Mouse (Mus musculus): ENCODE measurements around the gene Gm38392. TPM values are rescaled to one million over a fixed set of nuclear protein-coding genes. Genes with fewer than 3 reads are reported as not detected.

Gm38392 gene
- polyA plus RNA-seq (2012) = not detected in 2 replicates

DNA sequence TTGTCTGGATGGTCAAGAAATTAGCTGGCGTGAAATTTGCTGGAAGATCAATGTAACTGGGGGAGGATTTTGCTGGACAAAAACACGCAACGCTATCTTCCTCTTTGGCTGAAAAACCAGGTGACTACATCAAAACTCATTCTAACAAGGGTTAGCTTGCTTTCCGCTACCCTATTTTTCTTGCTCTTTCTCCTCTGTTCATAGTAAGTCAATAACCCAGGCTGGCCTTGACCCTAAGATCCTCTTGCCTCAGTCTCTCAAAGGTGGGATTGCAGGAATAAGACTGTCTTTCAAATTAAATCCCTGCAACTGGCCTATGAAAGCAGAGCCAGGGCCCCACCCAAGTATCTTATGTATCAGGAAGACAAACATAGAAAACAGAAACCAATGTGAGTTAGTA is at the start of gene Gm38392:
Gene Gm38392 (minus strand): TSS at position 101 of the 400 bp plus-strand sequence.

DNA sequence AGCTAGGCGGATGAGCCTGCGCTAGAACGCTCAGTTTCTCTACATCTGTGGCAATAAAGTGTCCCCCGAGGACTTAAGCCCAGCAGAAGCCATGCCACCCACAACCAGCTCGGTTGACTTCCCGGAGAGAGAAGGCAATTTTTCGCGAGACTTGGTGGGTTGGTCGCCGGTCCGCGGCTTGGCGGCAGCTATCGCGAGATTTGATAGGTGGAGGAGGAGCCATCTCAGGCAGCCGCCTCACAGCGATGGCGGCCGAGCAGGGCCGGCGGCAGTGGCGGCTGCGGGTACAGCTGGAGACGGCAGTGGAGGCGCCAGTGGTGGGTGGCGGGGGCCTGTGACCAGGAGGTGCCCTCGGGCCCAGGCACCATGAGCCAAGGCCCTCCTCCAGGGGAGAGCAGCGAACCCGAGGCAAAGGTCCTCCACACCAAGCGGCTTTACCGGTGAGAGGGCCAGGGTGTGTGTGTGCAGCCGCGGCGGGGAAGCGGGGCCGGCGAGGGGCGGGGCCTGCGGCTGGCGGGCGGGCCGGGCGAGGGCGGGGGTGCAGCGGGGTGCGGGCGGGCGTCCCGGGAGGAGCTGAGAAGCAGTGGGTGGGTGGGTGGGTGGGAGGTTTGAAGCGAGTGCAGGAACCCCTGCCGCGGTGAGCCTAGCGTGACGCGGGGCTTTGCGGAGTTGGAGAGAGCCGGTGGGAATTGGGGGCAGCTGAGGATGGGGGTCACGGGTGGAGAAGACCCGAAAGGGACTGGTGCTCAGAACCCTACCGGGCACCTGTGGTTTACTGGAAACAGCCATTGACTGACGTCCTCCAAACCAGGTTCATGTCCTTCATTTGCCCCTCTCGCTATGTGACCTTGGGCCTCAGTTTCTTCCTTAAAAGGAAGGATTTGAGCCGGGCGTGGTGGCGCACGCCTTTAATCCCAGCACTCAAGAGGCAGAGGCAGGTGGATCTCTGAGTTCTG is 49.3 kb upstream of the Gm38392 start, which contains the start of the genes Tmem79 and Smg5:
Gene Tmem79 (minus strand): TSS at position 91 of the 956 bp plus-strand sequence.
Gene Smg5 (plus strand): TSS at position 203 of the 956 bp plus-strand sequence.

DNA sequence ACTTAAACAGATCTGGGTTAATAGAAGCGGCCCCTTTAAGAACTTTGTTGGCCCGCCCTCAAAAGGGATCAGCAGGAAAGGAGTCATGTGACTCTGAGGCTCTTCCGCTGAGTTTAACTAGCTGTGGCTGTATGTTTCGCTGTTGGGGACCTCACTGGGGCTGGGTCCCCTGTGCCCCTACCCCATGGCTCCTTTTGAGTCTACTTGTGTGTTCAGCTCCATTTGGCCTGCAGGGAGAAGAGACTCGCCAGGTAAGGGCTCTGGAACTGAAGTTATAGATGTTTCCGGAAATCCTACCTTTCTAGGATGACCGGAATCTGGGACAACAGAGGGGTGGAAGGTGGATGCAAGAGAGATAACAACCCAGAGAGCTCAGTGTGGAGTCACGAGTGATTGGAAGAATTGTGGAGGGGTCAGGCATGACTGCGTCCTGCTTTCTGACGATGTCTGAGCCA is 38.0 kb upstream of the Gm38392 start, which contains the start of gene Glmp:
Gene Glmp (plus strand): TSS at position 73 of the 455 bp plus-strand sequence.

DNA sequence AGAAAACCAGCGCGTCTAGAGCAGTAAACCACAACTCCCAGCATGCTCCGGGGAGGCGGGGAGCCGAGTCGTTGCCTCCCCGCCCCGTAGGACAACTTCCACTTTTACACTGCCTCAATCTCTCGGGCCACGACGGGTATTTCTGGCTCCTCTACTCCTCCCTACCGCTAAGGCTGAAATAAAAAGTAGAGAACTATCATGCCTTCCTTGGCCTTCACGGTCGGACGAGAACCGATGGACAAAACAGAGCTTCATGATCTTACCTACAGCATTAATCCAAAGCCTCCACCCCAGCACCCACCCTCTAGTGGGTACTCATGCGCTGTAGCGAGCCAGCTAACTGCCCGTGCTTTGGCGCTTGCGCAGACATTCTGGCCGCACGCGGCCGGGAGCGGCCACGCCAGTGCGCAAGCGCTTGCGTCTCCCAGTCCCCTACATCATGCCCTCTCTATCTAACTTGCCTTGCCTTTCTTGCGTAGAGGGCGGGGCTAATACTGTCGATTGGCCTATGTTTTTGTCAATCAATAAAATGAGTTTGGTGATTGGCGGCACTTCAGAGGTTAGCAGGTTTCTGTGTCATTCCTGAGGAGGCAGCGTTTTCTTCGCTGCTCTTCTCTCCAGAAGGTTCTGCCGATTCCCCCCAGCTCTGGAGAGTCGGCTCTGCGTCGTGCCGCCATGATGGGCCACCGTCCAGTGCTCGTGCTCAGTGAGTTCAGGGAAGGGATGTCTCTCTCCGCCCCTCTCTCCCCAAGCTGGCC is 9.7 kb upstream of the Gm38392 start, which contains the start of the genes Tsacc and Cct3:
Gene Tsacc (minus strand): TSS at position 439 of the 758 bp plus-strand sequence.
Gene Cct3 (plus strand): TSS at position 556 of the 758 bp plus-strand sequence.

DNA sequence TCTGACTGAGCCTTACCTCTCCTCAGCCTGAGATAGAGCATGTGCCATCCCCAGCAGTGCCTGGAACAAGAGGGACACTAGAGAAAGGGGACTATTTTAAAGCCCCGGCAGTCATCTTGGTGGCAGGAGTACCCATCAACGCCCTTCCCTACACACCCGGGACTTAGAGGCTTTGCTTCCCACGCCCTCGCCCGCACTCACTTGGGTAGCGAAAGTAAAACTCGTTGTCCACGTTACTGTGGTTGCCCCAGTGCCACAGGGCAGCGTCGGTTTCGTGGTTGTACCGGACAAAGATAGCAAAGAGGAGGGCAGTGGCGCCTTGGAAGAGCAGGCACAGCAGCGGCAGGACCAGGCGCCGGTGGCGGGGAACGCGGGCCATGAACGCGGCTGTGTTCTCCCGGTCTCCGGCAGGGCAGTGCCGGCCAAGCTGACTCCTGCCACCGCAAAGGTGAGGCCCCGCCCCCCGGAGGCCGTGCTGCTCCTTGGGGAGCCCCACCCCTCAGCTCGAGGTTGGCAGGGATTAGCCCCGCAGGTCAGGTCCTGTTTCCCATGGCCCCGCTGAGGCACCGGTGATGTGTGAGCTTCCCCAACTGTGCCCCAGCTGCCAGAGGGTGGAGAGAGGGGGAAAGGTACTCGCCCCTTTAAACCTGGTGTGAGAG is 32.6 kb downstream of the Gm38392 start, which contains the start of gene Rhbg:
Gene Rhbg (minus strand): TSS at position 442 of the 659 bp plus-strand sequence.

Other genes starting within 250 kb of the Gm38392 start
- 30.3 and 52.8 TPM in 2 replicates for gene Gpatch4, start 244.1 kb downstream of the Gm38392 start, polyA plus RNA-seq (2012)
- 74.1 and 77.0 TPM in 2 replicates for gene Naxe, start 228.7 kb downstream of the Gm38392 start, polyA plus RNA-seq (2012)
- gene Ttc24, start 208.9 kb downstream of the Gm38392 start, polyA plus RNA-seq (2012) = not detected in 2 replicates
- 11.2 and 11.5 TPM in 2 replicates for gene Iqgap3, start 205.2 kb downstream of the Gm38392 start, polyA plus RNA-seq (2012)
- gene Mef2d, start 144.8 kb downstream of the Gm38392 start, polyA plus RNA-seq (2012) = 225 and 227 TPM in 2 replicates
- 0.12 TPM in 1 of 2 replicates, not detected in the other for gene Rhbg, start 32.5 kb downstream of the Gm38392 start, polyA plus RNA-seq (2012)
- 0.44 and 1.7 TPM in 2 replicates for gene Tsacc, start 9.8 kb upstream of the Gm38392 start, polyA plus RNA-seq (2012)
- 28.7 and 37.6 TPM in 2 replicates for gene Cct3, start 9.9 kb upstream of the Gm38392 start, polyA plus RNA-seq (2012)
- gene Glmp, start 37.8 kb upstream of the Gm38392 start, polyA plus RNA-seq (2012) = 75.1 and 97.9 TPM in 2 replicates
- 1.8 and 1.9 TPM in 2 replicates for gene Tmem79, start 48.9 kb upstream of the Gm38392 start, polyA plus RNA-seq (2012)
- 78.6 and 97.0 TPM in 2 replicates for gene Smg5, start 49.0 kb upstream of the Gm38392 start, polyA plus RNA-seq (2012)
- gene Paqr6, start 77.4 kb upstream of the Gm38392 start, polyA plus RNA-seq (2012) = 0.06 TPM in 1 of 2 replicates, not detected in the other
- gene Bglap3, start 85.5 kb upstream of the Gm38392 start, polyA plus RNA-seq (2012) = not detected in 2 replicates
- not detected in 2 replicates for gene Bglap2, start 91.5 kb upstream of the Gm38392 start, polyA plus RNA-seq (2012)
- not detected in 2 replicates for gene Bglap, start 97.3 kb upstream of the Gm38392 start, polyA plus RNA-seq (2012)
- 203 and 221 TPM in 2 replicates for gene Pmf1, start 123.1 kb upstream of the Gm38392 start, polyA plus RNA-seq (2012)
- gene Slc25a44, start 137.9 kb upstream of the Gm38392 start, polyA plus RNA-seq (2012) = 8.2 and 8.3 TPM in 2 replicates
- gene Sema4a, start 174.0 kb upstream of the Gm38392 start, polyA plus RNA-seq (2012) = 60.3 and 109 TPM in 2 replicates
- 80.9 and 128 TPM in 2 replicates for gene Lmna, start 222.7 kb upstream of the Gm38392 start, polyA plus RNA-seq (2012)
- gene Mex3a, start 245.2 kb upstream of the Gm38392 start, polyA plus RNA-seq (2012) = 8.8 and 16.2 TPM in 2 replicates